In genomic region chr7:101679591-101679990, GRCm38 (mm10) we compare ENCODE assay signal across 9 mouse cellular contexts. TPM values are rescaled to one million over a fixed set of nuclear protein-coding genes. Genes with fewer than 3 reads are reported as not detected.
DNase-seq lines count a peak whose midpoint lies in the region; ATAC-seq and TF ChIP-seq lines count a peak whose summit lies in the region.
"Had no signal": no experiment of that assay in that cellular context is flagged by ENCODE, and none has a peak within 500 bp of the region (broad histone marks: within the 10 kb centered on the region; RNA-seq: fewer than 3 reads in every experiment).

No protein-coding gene starts in this region.

- no peak overlapping the region for H3K27ac ChIP-seq in hindbrain, postnatal 0 days

- in situ Hi-C loops in Patski (cut with MboI; ENCODE audit: low pct_unique_long_range_greater_than_20kb), result loop anchor here (5.0 kb wide), 1 partner anchor 153 kb away; no protein-coding TSS in a partner anchor

- no peaks in the 10 kb centered on the region for H3K27me3 ChIP-seq in Patski
- H3K27me3 ChIP-seq in hindbrain, postnatal 0 days (ENCODE audit: insufficient read depth, low read length), result no peaks in the 10 kb centered on the region
- H3K27me3 ChIP-seq: megakaryocyte, embryonic 14.5 days had no signal

- DNase-seq in Patski (ENCODE audit: low read depth, low spot score), result no peak
- DNase-seq in cerebellum, postnatal 4 days (ENCODE audit: low spot score in 2 of 2), result peak; percentile 60 to 82
- peak; percentile 58 to 74 for DNase-seq in gastrocnemius, adult 8-10 months (ENCODE audit: low spot score in 2 of 2)
- DNase-seq in hindbrain, postnatal 0 days (ENCODE audit: low spot score), result peak; percentile 83
- DNase-seq in left cerebral cortex, adult 11 months (ENCODE audit: low spot score), result peak; percentile 69
- DNase-seq in lung, postnatal 4 days, result peak; percentile 80 to 84
- peak; percentile 77 for DNase-seq in right cerebral cortex, adult 18-20 months
- peak; percentile 56 to 72 for DNase-seq in urinary bladder, adult 18-20 months (ENCODE audit: low spot score in 2 of 2)

- CTCF ChIA-PET in Patski (lab: Charles Lee), result interaction anchor here (0.7 to 2.1 kb wide), 6 partner anchors 9 to 254 kb away, joined by 3 to 6 read pairs (median 4); partner anchors contain the start of genes Lrrc51 and Numa1

- no peaks in the 10 kb centered on the region for H3K36me3 ChIP-seq in hindbrain, postnatal 0 days (ENCODE audit: insufficient read depth, low read length)

- 12% methylated on average over 7 of the region's 7 CpGs for WGBS in hindbrain, postnatal 0 days

- H3K4me1 ChIP-seq in hindbrain, postnatal 0 days (ENCODE audit: insufficient read depth, low read length), result peaks cover 7% of the 10 kb centered on the region; the same call in 1 of the 2 replicates

- H3K9me3 ChIP-seq in hindbrain, postnatal 0 days (ENCODE audit: low read length), result no peaks in the 10 kb centered on the region
- H3K9me3 ChIP-seq: megakaryocyte, embryonic 14.5 days had no signal

- ATAC-seq in Patski, result peak; percentile 85
- peak; percentile 92 for ATAC-seq in hindbrain, postnatal 0 days

- H3K9ac ChIP-seq in hindbrain, postnatal 0 days (replicated peaks; ENCODE audit: low read length), result no peak overlapping the region

- H3K4me3 ChIP-seq in hindbrain, postnatal 0 days (ENCODE audit: low read length), result no peak overlapping the region
- H3K4me3 ChIP-seq: megakaryocyte, embryonic 14.5 days had no signal

- POLR2A ChIA-PET in Patski (lab: Charles Lee), result no interaction called here

- H3K4me2 ChIP-seq in hindbrain, postnatal 0 days (ENCODE audit: low read depth, low read length), result no peak overlapping the region

- peak; percentile 95 for TF ChIP-seq CTCF in Patski (IDR thresholded peaks at IDR 0.05)
- TF ChIP-seq CTCF in hindbrain, postnatal 0 days (IDR thresholded peaks at IDR 0.05; ENCODE audit: low read depth), result peak; percentile 88

RNA-seq across cellular contexts. Expression of gene Clpb, which starts 16.2 kb away (rescaled TPM):
- polyA plus RNA-seq in Patski (2021), result 49.5 TPM
- 10 to 100 TPM; 60.4 to 77.8 (median 69.2) TPM for total RNA-seq in gastrocnemius, adult 8-10 months (2022)
- 42.8 and 67.4 TPM in 2 replicates for total RNA-seq in hindbrain, postnatal 0 days (2014; rRNA removed)
- polyA plus RNA-seq in hindbrain, postnatal 0 days (2015; fragmentation: Nextera tagmentation; extraction: Ambion mirVana), result 36.5 and 36.6 TPM in 2 replicates
